Mouse (Mus musculus) B cell, adult 62 days (primary cell): ENCODE results near the gene Gng5. TPM values are rescaled to one million over a fixed set of nuclear protein-coding genes. Genes with fewer than 3 reads are reported as not detected.

Experiments
- total RNA-seq: library from RNA; stranded (reverse); gene quantifications from 4 replicates; pipeline ENCODE4 v1.2.4, GENCODE M21; 2023

The Gng5 gene
- 118 to 154 TPM (median 140 TPM) in 4 replicates for total RNA-seq

DNA sequence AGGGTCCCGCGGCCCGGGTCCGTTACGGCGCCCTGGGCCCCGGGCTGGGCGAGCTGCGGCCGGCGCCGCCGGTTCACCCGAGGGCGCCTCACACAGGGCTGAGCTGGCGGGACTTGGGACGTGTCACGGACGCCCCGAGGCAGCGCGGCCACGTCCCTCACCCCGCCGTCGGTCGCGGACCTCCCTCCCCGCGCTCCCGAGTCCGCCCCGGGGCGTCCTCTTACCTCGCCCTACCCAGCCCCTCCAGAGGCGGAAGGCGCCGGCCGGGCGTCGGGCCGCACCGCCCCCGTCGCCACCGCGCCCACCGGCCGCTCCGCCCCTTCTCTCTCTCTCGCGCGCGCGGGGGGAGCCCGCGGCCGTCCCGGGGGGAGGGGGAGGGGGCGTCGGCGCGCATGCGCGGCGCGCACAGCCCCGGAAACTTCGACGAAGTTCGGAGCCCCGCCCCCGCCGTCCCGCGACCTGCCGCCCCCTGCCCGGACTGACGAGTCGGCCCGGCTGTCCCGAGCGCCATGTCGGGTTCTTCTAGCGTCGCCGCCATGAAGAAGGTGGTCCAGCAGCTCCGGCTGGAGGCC lies at the start of gene Gng5, which contains the start of gene Spata1:
Gene Gng5 (plus strand): TSS at position 377 of the 572 bp plus-strand sequence.
Gene Spata1 (minus strand): TSS at position 323 of the 572 bp plus-strand sequence.

DNA sequence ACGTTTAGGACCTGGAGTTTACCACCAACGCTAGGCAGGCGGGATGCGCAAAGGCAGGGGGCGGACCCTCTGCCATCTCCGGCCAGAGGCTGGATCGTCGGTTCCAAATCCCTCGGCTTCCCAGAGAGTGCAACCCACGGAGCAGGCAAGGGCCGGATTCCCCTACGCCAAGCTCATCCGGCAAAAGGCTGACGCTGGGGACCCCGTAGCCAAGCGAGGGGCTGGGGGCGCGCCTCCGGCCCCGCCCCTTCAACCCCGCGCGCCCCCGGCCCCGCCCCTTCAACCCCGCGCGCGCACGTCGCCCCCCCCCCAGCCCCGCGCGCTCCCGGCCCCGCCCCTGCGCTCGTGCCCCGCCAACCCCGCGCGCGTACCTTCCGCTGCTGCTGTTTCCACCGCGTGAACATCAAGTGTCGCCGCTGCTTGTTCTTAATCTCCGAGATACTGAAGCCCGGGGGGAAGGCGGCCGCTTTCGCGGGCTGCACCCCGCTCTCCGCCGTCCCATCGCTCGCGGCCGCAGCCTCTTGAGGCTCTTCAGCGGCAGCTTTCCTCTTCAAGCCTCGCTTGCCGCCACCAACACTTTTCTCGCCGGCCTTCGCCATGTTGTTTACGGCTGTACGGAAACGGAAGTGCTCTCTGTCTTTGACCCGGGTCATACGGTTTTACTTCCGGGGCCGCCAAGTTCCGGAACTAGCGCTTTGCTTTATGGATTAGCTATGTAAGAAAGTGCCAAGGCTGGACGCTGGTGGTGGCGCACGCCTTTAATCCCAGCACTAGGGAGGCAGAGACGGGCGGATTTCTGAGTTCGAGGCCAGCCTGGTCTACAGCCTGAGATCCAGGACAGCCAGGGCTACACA lies 21.4 kb downstream of the Gng5 start, which contains the start of gene Rpf1:
Gene Rpf1 (minus strand): TSS at position 632 of the 854 bp plus-strand sequence.

Other genes starting within 250 kb of the Gng5 start
- 1.3 to 2.4 TPM (median 2.0 TPM) in 4 replicates for gene Ssx2ip, start 95.2 kb upstream of the Gng5 start, total RNA-seq
- 10.0 to 13.5 TPM (median 12.3 TPM) in 4 replicates for gene Ctbs, start 50.0 kb upstream of the Gng5 start, total RNA-seq
- 2.4 to 5.0 TPM (median 3.8 TPM) in 4 replicates for gene Spata1, start 54 bp upstream of the Gng5 start, total RNA-seq
- 84.0 to 101 TPM (median 95.6 TPM) in 4 replicates for gene Rpf1, start 21.6 kb downstream of the Gng5 start, total RNA-seq
- gene Uox, start 70.6 kb downstream of the Gng5 start, total RNA-seq = not detected in 4 replicates
- gene Dnase2b, start 115.8 kb downstream of the Gng5 start, total RNA-seq = not detected in 4 replicates
- gene 4930503B20Rik, start 151.5 kb downstream of the Gng5 start, total RNA-seq = not detected in 4 replicates
- not detected in 4 replicates for gene Samd13, start 185.8 kb downstream of the Gng5 start, total RNA-seq